Mouse (Mus musculus) hindbrain, embryonic 14.5 days (tissue): ENCODE data around the gene Nfasc. TPM values are rescaled to one million over a fixed set of nuclear protein-coding genes. Genes with fewer than 3 reads are reported as not detected.

ENCODE experiments used
- ATAC-seq: fragments of 200-750 bp; cut with Nextera tagmentation; 2 replicates; pipeline ENCODE4 v1.8.0; 2017; ENCODE audit warnings: moderate number of reproducible peaks, mild to moderate bottlenecking, moderate TSS enrichment, moderate library complexity; ENCODE audit not compliant: low FRiP score
- DNase-seq: peaks from one replicate; pipeline ENCODE4 v3.0.0-alpha.2; 2015; ENCODE audit warnings: low spot score
- H3K27ac ChIP-seq: fragments of 300-500 bp; sonication (generic); 2 replicates; pipeline ENCODE4 v1.5.1; 2014; ENCODE audit warnings: mild to moderate bottlenecking, moderate library complexity
- H3K27me3 ChIP-seq: fragments of 300-500 bp; sonication (generic); 2 replicates; pipeline ENCODE4 v1.6.1; 2014; ENCODE audit warnings: mild to moderate bottlenecking, low read length, mixed read lengths; ENCODE audit not compliant: control insufficient read depth, insufficient read depth
- H3K36me3 ChIP-seq: fragments of 300-500 bp; sonication (generic); replicated peaks from 2 replicates; pipeline ENCODE4 v1.6.1; 2014; ENCODE audit not compliant: control insufficient read depth, insufficient read depth
- H3K4me1 ChIP-seq: fragments of 300-500 bp; sonication (generic); replicated peaks from 2 replicates; pipeline ENCODE4 v1.6.1; 2014; ENCODE audit warnings: antibody characterized with exemption, low read length, mixed read lengths; ENCODE audit not compliant: control insufficient read depth, insufficient read depth
- H3K4me2 ChIP-seq: fragments of 300-500 bp; sonication (generic); replicated peaks from 2 replicates; pipeline ENCODE4 v1.6.1; 2014; ENCODE audit warnings: mild to moderate bottlenecking, moderate library complexity
- H3K4me3 ChIP-seq: fragments of 300-500 bp; sonication (generic); replicated peaks from 2 replicates; pipeline ENCODE4 v1.5.1; 2014; ENCODE audit warnings: mild to moderate bottlenecking, low read length
- H3K9ac ChIP-seq: fragments of 300-500 bp; sonication (generic); 2 replicates; pipeline ENCODE4 v1.6.1; 2014
- H3K9me3 ChIP-seq: fragments of 300-500 bp; sonication (generic); 2 replicates; pipeline ENCODE4 v1.6.1; 2016; ENCODE audit warnings: low read length; ENCODE audit not compliant: control insufficient read depth
- WGBS: fragments of 180-500 bp; shearing (Covaris S2); extraction: QIAGEN DNeasy Blood & Tissue Kit; methylation state at CpG from one replicate; pipeline ENCODE4 v1.1.7; 2014; 5-methylcytosine and 5-hydroxymethylcytosine counted together
- polyA plus RNA-seq: library from polyadenylated mRNA; unstranded; fragments of >200 nt; fragmentation: Nextera tagmentation; extraction: Ambion mirVana; gene quantifications from 2 replicates; pipeline ENCODE4 v1.2.1, GENCODE M21; 2014

The Nfasc gene
- polyA plus RNA-seq, 1 experiment from 2014 or later, result 42.8 TPM

GRCm38 (mm10) chr1:132623641-132624336 is 117.8 kb downstream of the Nfasc start:
- ATAC-seq, result no peak
- no peak for DNase-seq
- Histone ChIP-seq H3K9me3 (no peaks in the 10 kb centered on the region), H3K4me2 (no peak overlapping the region), H3K36me3 (peaks cover 60% of the 10 kb centered on the region), H3K9ac (no peak overlapping the region), H3K4me3 (no peak overlapping the region), H3K4me1 (peaks cover 9% of the 10 kb centered on the region), H3K27ac (no peak overlapping the region), H3K27me3 (no peaks in the 10 kb centered on the region)
- 60% methylated on average over 14 of the region's 14 CpGs for WGBS

DNA sequence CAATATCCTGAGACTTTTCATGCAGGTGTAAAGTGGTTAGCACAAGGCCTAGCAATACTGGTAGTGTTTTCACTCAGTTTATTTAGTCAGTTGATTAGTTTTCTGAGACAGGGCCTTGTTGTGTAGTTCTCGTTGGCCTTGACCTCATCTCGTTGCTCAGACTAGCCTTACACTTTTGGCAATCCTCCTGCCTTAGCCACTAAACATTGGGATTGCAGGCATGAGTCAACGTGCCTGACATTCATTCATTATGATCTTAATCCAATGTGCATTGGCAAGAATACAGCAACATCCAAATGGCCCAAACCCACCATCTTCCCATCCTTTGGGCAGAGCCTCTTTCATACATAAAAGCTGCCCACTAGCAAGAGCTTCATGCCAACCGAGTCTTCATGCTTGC is 129.5 kb downstream of the Nfasc start:
- Histone ChIP-seq H3K27me3 (no peaks in the 10 kb centered on the region), H3K9me3 (no peaks in the 10 kb centered on the region), H3K36me3 (peaks cover 62% of the 10 kb centered on the region), H3K4me3 (no peak overlapping the region), H3K27ac (no peak overlapping the region), H3K4me2 (no peak overlapping the region), H3K4me1 (no peaks in the 10 kb centered on the region), H3K9ac (no peak overlapping the region)
- WGBS, result 87% methylated on average over 4 of the region's 4 CpGs
- ATAC-seq (no peak), DNase-seq (no peak)

DNA sequence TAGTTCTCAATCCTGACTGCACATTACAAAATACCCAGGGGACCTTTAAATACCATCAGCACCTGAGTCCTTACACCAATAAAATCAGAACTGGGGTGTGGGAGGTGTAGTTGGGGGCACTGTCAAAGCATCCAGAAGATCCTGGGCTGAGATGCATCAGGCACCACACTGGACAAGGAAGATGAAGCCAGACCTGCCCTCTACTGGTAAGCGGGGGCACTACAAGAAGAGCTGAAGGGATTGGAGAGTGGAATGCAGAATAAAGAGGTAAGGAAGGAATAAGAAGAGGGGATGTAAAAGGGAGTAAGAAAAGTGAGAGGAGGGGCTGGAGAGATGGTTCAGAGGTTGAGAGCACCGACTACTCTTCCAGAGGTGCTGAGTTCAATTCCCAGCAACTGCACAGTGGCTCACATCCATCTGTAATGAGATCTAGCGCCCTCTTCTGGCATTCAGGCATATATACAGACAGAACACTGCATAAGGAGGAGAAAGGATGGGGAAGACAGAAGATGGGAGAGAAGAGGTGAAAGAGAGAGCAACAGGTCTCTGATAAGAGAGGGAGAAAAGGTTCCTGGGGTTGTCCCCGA is 132.5 kb downstream of the Nfasc start:
- no peaks in the 10 kb centered on the region for H3K4me1 ChIP-seq
- no peak overlapping the region for H3K27ac ChIP-seq
- peak; percentile 47; the same call in 1 of the 2 replicates for ATAC-seq
- WGBS, result 37% methylated on average over 4 of the region's 4 CpGs
- no peak overlapping the region for H3K9ac ChIP-seq
- H3K4me2 ChIP-seq, result no peak overlapping the region
- peak; percentile 64 for DNase-seq
- no peaks in the 10 kb centered on the region for H3K27me3 ChIP-seq
- no peaks in the 10 kb centered on the region for H3K9me3 ChIP-seq
- no peak overlapping the region for H3K4me3 ChIP-seq
- peaks cover 80% of the 10 kb centered on the region for H3K36me3 ChIP-seq

GRCm38 (mm10) chr1:132602161-132602560 is 139.4 kb downstream of the Nfasc start:
- WGBS, result 55% methylated on average over 8 of the region's 8 CpGs

GRCm38 (mm10) chr1:132598024-132598423 is 143.6 kb downstream of the Nfasc start:
- H3K9me3 ChIP-seq, result no peaks in the 10 kb centered on the region
- no peaks in the 10 kb centered on the region for H3K4me1 ChIP-seq
- peaks cover 71% of the 10 kb centered on the region for H3K36me3 ChIP-seq
- no peak overlapping the region for H3K9ac ChIP-seq
- no peak overlapping the region for H3K4me3 ChIP-seq
- no peak overlapping the region for H3K4me2 ChIP-seq
- 93% methylated on average over 5 of the region's 5 CpGs for WGBS
- ATAC-seq (no peak), DNase-seq (no peak)
- no peaks in the 10 kb centered on the region for H3K27me3 ChIP-seq
- no peak overlapping the region for H3K27ac ChIP-seq

More at GRCm38 (mm10) chr1:132602161-132602560, 139.4 kb downstream of the Nfasc start:
- ATAC-seq (peak; percentile 39; the same call in 1 of the 2 replicates), DNase-seq (no peak)
- H3K9me3 ChIP-seq, result no peaks in the 10 kb centered on the region
- no peak overlapping the region for H3K27ac ChIP-seq
- no peaks in the 10 kb centered on the region for H3K4me1 ChIP-seq
- no peak overlapping the region for H3K9ac ChIP-seq
- peaks cover 97% of the 10 kb centered on the region for H3K36me3 ChIP-seq
- no peaks in the 10 kb centered on the region for H3K27me3 ChIP-seq
- no peak overlapping the region for H3K4me3 ChIP-seq
- no peak overlapping the region for H3K4me2 ChIP-seq

- Histone ChIP-seq H3K36me3 (peaks cover 48% of the 10 kb centered on the region), H3K9me3 (no peaks in the 10 kb centered on the region), H3K4me3 (no peak overlapping the region), H3K27ac (no peak overlapping the region), H3K27me3 (no peaks in the 10 kb centered on the region), H3K4me2 (no peak overlapping the region), H3K4me1 (no peaks in the 10 kb centered on the region), H3K9ac (no peak overlapping the region)
- WGBS, result 25% methylated on average over 6 of the region's 6 CpGs
- no peak for ATAC-seq
- DNase-seq, result no peak
These were observed 145.9 kb downstream of the Nfasc start for GRCm38 (mm10) chr1:132595741-132596140.

DNA sequence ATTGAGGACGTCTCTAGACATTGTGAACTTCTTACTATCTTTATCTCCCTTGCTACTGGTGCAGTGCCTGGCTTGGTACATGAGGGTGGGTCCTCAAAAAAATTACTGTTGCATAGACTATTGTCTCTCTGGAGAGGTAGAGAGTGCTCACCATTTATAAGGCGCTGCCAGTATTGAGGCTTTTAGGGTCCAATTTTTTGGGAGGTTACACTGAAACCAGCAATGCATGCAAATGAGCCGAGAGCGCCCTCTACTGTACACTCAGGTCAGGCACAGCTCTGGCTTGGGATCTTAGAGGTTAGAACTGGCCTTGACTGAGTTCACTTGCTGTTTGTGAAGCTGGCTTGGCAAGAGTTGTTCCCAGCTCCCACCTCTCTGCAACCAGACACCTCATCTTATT is 147.0 kb downstream of the Nfasc start:
- no peak overlapping the region for H3K27ac ChIP-seq
- H3K36me3 ChIP-seq, result peaks cover 41% of the 10 kb centered on the region
- 9% methylated on average over 4 of the region's 4 CpGs for WGBS

GRCm38 (mm10) chr1:132592145-132592544 is 149.5 kb downstream of the Nfasc start:
- Histone ChIP-seq H3K4me3 (no peak overlapping the region), H3K4me2 (no peak overlapping the region), H3K4me1 (no peaks in the 10 kb centered on the region), H3K27ac (no peak overlapping the region), H3K9ac (no peak overlapping the region), H3K27me3 (no peaks in the 10 kb centered on the region), H3K36me3 (peaks cover 28% of the 10 kb centered on the region), H3K9me3 (no peaks in the 10 kb centered on the region)
- ATAC-seq (no peak), DNase-seq (no peak)
- WGBS, result 93% methylated on average over 5 of the region's 5 CpGs

More for the DNA sequence above, 147.0 kb downstream of the Nfasc start:
- H3K27me3 ChIP-seq, result no peaks in the 10 kb centered on the region
- DNase-seq, result peak; percentile 91
- ATAC-seq, result peak; percentile 80
- H3K9me3 ChIP-seq, result no peaks in the 10 kb centered on the region
- 0 out of 2 replicates have a peak overlapping the region, but pooled peaks have one; percentile 1 for H3K9ac ChIP-seq
- H3K4me2 ChIP-seq, result no peak overlapping the region
- no peaks in the 10 kb centered on the region for H3K4me1 ChIP-seq
- no peak overlapping the region for H3K4me3 ChIP-seq

GRCm38 (mm10) chr1:132591399-132591930 is 150.1 kb downstream of the Nfasc start:
- no peak for ATAC-seq
- H3K4me2 ChIP-seq, result no peak overlapping the region
- peaks cover 5% of the 10 kb centered on the region; the same call in 1 of the 2 replicates for H3K4me1 ChIP-seq
- no peaks in the 10 kb centered on the region for H3K9me3 ChIP-seq
- peaks cover 22% of the 10 kb centered on the region for H3K36me3 ChIP-seq
- no peak overlapping the region for H3K9ac ChIP-seq
- WGBS, result 83% methylated on average over 11 of the region's 11 CpGs
- no peak overlapping the region for H3K4me3 ChIP-seq
- DNase-seq, result no peak
- no peak overlapping the region for H3K27ac ChIP-seq
- no peaks in the 10 kb centered on the region for H3K27me3 ChIP-seq
